Mouse (Mus musculus) myocyte (in vitro differentiated cells): ENCODE measurements around the gene Med17.

Experiments
- CEBPB ChIP-seq: IDR thresholded peaks from 2 replicates; pipeline ENCODE4 v1.6.1; 2011; ENCODE audit warnings: mild to moderate bottlenecking, moderate library complexity; ENCODE audit not compliant: poor library complexity, insufficient read depth, severe bottlenecking
- E2F4 ChIP-seq: IDR thresholded peaks from one replicate; pipeline ENCODE4 v1.6.1; 2011; ENCODE audit warnings: mild to moderate bottlenecking, control low read depth, moderate library complexity; ENCODE audit not compliant: insufficient read depth
- MYOD1 ChIP-seq, 3 experiments: IDR thresholded peaks; one replicate each; pipeline ENCODE4 v1.6.1; 2011; ENCODE audit warnings: control low read depth in 2 of 3, low read depth in 2 of 3, mild to moderate bottlenecking in 2 of 3, moderate library complexity in 1 of 3; ENCODE audit not compliant: insufficient read length in 2 of 3, control insufficient read depth in 1 of 3
- POLR2A ChIP-seq: IDR thresholded peaks from one replicate; pipeline ENCODE4 v1.6.1; 2011; ENCODE audit warnings: low read depth, mild to moderate bottlenecking, control low read depth, moderate library complexity; ENCODE audit not compliant: insufficient read length
- POLR2AphosphoS2 ChIP-seq: IDR thresholded peaks from one replicate; pipeline ENCODE4 v1.6.1; 2011; ENCODE audit warnings: low read depth, control low read depth; ENCODE audit not compliant: insufficient read length
- TCF12 ChIP-seq: IDR thresholded peaks from one replicate; pipeline ENCODE4 v1.6.1; 2011; ENCODE audit warnings: mild to moderate bottlenecking, control low read depth; ENCODE audit not compliant: poor library complexity, insufficient read depth, severe bottlenecking
- TCF3 ChIP-seq: IDR thresholded peaks from one replicate; pipeline ENCODE4 v1.6.1; 2011; ENCODE audit warnings: low read depth, control low read depth; ENCODE audit not compliant: insufficient read length
- USF1 ChIP-seq: IDR thresholded peaks from one replicate; pipeline ENCODE4 v1.6.1; 2011; ENCODE audit warnings: low read depth, mild to moderate bottlenecking, control low read depth, moderate library complexity

- TF ChIP-seq POLR2A = no peak
- no peak for TF ChIP-seq TCF3
- no peak for TF ChIP-seq CEBPB
- no peak for TF ChIP-seq TCF12
- no peak for TF ChIP-seq POLR2AphosphoS2
- TF ChIP-seq E2F4 = no peak
- TF ChIP-seq USF1 = no peak
- TF ChIP-seq MYOD1 (IDR thresholded peaks at IDR 0.05; ENCODE audit: control insufficient read depth in 1 of 3, insufficient read length in 2 of 3, low read depth in 2 of 3) = no peak
These were observed 43.7 kb downstream of the Med17 start for GRCm38 (mm10) chr9:15235986-15236385.
